Mouse (Mus musculus): ENCODE data around the gene Cnih2. TPM values are rescaled to one million over a fixed set of nuclear protein-coding genes. Genes with fewer than 3 reads are reported as not detected.

Gene Cnih2
- polyA plus RNA-seq, 1 experiment = 383 TPM

DNA sequence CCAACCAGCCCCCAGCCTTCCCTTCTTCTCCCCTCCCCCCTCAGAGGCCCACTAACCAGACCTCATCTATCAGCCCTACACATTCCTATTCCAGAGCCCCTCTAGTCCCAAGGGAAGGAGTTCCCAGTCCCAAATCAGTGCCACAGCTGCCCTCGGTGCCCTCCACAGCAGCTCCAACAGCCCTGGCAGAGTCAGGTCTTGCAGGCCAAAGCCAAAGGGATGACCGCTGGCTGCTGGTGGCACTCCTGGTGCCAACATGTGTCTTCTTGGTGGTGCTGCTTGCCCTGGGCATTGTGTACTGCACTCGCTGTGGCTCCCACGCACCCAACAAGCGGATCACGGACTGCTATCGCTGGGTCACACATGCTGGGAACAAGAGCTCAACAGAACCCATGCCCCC is 28.3 kb downstream of the Cnih2 start:
- DNase-seq (ENCODE audit: extremely low spot score in 1 of 2, low spot score in 1 of 2) = no peak

DNA sequence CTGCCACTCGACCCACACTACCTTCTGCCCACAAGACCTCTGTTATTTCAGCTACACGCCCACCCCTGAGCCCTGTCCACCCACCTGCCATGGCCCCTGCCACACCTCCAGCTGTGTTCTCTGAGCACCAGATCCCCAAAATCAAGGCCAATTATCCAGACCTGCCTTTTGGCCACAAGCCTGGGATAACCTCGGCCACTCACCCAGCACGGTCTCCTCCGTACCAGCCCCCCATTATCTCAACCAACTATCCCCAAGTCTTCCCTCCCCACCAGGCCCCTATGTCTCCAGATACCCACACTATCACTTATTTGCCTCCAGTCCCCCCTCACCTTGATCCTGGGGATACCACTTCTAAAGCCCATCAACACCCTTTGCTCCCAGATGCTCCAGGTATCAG is 28.8 kb downstream of the Cnih2 start:
- no peak for DNase-seq (ENCODE audit: extremely low spot score in 1 of 2, low spot score in 1 of 2)

DNA sequence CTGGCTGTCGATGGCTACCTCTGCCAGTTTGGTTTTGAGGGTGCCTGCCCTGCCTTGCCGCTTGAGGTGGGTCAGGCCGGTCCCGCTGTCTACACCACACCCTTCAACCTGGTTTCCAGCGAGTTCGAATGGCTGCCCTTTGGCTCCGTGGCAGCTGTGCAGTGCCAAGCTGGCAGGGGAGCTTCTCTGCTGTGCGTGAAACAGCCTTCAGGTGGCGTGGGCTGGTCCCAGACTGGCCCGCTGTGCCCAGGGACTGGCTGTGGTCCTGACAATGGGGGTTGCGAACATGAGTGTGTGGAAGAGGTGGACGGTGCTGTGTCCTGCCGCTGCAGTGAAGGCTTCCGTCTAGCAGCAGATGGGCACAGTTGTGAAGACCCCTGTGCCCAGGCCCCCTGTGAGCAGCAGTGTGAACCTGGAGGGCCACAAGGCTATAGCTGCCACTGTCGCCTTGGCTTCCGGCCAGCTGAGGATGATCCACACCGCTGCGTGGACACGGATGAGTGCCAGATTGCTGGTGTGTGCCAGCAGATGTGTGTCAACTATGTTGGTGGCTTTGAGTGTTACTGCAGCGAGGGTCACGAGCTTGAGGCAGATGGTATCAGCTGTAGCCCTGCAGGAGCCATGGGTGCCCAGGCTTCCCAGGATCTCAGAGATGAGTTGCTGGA is 29.6 kb downstream of the Cnih2 start:
- no peak for DNase-seq (ENCODE audit: extremely low spot score in 1 of 2, low spot score in 1 of 2)

DNA sequence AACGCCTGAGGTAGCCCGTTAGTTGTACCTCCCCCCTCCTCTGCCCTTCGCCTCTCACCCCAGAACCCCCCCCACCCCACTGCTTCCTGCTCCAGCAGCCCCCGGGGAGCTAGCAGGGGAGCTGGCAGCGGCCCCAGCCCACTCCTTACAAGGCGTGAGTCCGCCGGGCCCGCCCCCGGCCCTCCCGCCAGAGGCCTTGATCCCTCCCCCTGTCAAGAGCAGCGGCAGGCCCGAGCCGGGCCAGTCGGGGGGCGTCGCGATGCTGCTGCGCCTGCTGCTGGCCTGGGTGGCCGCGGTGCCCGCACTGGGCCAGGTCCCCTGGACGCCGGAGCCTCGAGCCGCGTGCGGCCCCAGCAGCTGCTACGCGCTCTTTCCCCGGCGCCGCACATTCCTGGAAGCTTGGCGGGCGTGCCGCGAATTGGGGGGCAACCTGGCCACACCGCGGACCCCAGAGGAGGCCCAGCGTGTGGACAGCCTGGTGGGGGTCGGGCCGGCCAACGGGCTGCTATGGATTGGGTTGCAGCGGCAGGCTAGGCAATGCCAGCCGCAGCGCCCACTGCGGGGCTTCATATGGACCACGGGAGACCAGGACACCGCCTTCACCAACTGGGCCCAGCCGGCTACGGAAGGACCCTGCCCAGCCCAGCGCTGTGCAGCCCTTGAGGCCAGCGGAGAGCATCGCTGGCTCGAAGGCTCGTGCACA is 30.3 kb downstream of the Cnih2 start, which contains the start of gene Cd248:
Cd248 (plus strand) TSS at position 212 of the 703 bp plus-strand sequence.
- no peak for DNase-seq (ENCODE audit: extremely low spot score in 1 of 2, low spot score in 1 of 2)

DNA sequence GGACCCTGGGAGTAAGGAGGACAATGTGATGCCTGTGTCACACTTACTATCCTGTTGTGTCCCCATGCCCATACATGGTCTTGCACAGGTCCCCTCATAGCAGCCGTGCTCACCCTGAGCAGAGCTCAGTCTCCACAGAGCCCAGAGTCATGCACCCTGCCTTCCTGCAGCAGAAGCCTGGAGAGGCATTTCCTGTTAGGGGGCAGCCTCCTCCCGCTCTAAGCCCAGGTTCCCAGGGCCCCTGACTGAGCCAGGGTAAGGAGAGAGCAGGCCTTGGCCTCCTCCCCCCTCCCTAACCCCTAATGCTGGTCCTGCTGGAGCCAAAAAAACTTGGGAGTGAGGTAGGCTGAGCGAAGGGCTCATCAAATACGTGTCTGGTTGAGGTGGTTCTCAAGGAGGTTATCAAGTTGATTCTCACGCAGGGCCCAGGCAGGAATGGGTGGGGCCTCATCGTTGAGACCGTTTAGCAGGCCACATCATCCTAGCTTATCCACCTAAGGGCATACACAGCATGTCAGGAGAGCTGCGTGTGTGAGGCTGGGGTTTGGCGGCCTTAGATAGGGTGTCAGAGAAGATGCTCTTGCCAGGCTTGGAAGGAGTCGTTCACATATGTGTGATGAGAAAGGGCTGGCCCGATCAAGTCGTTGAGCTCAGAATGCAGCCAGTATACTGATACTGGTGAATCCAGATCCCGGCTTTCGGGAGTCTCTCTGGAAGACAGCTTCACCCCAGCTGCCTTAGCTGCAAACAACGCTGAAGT is 31.1 kb downstream of the Cnih2 start:
- no peak for DNase-seq (ENCODE audit: extremely low spot score in 1 of 2, low spot score in 1 of 2)

DNA sequence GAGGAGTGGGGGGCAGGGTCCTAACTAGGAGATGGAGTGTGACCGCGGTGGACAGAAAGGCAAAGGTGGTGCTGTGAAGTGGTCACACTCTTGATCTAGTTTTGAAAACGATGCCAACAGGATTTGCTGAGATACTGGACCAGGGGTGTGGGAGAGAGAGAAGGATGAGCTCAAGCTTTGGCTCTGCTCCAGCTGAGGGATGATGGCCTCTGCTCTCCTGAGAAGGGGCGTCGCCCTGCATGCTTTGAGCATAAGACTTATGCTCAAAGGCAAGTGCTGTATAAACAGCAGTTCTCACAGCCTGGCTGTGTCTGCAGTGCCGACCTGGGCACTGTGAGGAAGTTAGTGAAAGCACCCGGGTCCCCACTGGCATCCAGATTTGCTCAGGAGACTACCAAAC is 33.2 kb downstream of the Cnih2 start:
- no peak for DNase-seq (ENCODE audit: extremely low spot score in 1 of 2, low spot score in 1 of 2)

DNA sequence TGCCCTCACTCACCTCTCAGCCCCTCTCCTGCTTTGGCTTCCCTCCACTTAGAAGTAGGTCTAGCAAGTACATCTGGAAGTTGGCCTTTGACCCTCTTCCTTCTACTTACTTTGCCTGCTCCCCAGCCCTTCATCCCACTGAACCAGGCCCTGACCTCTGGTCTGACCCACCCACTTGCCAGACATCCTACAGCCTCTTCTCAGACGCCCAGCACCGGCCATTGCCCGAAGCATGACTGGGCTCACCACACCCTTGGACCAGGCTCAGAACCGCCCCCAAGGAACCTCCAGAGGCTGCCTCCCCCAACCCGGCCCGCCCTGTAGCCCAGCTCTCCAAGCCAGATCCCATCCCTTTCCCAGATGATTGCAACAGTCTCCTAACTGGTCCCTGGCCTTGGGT is 35.9 kb downstream of the Cnih2 start:
- DNase-seq (ENCODE audit: extremely low spot score in 1 of 2, low spot score in 1 of 2) = no peak

DNA sequence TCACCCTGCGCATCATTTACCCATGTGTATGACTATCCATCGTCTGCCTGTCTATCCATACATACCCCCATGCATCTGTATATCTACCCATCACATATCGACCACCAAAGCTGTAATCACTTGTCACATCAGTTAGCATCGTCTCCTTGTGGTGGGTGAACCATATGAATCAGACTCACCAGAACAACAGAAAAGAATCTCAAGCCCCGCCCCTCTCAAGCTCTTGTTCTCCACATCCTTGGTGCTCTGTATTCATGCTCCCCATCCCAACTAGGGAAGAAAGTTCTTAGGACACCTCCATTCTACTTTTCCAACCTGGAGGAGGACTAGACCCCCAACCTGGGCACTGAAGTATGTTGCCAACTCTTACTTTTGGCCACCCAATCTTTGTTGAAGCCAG is 36.3 kb downstream of the Cnih2 start:
- no peak for DNase-seq (ENCODE audit: extremely low spot score in 1 of 2, low spot score in 1 of 2)

DNA sequence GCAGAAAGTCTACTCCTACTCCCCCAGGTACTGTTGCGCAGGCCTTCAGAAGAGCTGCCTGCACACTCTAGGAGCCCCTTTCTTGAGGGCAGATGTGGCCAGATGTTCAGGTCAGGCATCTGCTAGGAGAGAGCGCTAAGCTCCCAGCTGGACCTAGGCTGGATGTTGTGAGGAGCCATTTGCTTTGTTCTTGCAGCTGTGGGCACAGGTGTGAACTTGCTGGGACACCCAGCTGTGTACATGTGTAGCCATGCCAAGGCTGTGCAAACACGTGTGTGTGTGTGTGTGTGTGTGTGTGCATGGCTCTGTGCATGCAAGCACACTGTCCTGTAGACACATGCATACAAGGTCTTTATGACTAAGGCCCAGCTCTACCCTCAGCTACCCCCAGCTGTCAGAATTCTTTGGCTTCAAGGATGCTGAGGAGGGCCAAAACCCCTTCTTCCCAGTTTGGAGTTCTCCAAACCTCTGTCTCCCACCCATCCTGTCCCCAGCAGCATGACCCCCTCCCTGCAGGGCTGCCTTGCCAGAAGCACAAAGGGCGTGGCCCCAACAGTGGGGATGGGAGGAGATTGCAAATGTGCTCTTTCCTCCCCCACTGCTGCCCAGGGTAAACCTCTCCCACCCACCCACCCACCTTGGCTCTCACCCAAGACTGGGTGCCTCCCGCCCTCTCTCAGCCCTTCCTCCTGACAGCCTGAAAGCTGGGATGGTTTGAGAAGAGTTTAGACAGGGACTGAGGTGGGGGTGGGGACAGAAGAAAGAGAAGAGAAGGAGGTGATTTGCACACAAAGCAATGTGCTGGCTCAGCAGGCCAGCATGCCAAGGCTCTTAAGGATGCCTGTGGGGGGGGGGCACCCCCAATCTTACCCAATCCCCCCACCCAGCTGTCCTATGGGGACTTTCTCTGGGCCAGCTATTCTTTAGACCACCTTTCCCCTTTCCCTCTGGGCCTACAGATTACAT is 37.7 kb downstream of the Cnih2 start:
- DNase-seq (ENCODE audit: extremely low spot score in 1 of 2, low spot score in 1 of 2) = no peak

DNA sequence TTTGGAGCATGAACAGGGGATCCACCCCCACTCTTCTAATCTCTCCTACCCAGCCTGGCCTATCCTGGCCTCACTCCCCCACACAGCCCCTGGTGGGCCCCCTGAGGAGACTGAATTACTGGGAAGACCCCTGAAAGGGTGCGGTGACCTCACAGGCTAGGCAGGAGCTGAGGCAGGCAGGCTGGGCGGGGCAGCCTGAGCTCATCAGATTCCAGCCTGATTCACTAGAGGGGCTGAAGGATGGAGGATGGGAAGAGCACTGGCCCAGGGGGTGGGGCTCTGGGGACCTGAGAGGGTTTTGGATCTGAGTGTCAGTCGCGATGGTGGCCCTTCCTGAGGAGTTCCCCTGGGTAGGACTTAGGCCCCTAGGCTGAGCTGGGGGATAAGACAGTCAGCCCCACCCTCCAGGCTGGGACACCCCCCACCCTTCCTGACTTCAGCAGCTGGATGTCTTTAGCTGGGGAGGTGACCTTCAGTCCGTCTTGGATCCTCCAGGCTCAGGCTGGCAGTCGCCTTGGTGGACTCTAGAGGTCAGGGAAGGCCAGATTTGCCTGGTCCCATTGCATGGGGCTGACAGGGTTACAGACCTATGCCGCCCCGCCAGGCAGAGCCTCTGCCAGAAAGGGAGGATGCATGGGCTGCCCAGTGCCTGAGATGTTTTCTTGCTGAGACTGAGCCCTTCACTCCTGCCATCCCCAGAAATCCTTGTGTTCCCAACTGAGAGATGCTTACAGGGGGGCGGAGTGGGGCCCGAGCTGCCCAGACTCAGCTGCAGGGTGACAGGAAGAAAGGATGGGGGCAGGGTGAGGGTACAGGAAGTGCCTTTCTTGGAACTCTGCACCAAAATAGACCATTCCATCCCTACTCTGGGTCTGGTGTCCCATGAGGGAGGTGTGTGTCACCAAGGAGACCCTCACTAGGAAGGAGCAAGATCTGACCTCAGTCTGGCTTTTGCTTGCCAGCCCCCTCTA is 39.2 kb downstream of the Cnih2 start:
- DNase-seq (ENCODE audit: extremely low spot score in 1 of 2, low spot score in 1 of 2) = no peak

DNA sequence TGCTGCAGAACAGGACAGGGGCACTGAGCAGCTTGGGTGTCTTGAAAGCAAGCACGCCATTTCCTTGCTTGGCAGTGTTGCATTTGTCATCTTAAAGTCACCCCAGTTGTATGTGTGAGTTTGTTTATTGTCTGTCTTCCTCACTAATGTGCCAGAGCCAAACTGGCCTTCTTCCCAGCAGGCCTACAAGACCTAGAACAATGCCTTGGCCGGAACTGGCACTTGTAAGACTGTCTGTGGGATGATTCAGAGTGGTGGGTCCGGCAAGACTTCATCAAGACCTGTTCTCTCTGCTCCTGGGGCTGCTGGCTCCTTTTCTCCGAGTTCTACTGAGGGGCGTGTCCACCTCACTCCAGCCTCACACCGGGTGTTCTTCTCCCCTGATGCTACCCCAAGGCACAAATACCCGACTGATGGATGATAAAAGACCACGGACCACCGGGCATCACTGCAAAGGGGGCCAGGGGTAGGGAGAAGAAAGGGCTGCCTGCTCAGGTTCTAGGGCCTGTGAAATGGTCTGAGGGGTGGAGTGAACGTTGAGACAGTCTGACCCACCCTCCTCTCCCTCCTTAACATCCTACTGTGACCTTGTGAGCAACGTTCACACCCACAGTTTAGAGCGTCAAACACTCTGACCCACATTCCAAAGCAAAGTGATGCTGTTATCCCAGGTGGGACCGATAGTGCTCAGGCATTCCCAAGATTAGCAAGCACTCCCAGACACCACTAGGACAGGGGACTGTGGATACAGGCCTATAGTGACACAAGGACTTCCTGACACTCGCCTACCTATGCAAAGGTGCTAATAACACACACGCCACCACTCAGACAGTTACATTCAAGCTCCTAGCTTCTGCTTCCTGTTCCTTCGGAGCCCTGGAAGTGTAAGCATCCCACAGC is 40.2 kb downstream of the Cnih2 start:
- no peak for DNase-seq (ENCODE audit: extremely low spot score in 1 of 2, low spot score in 1 of 2)

DNA sequence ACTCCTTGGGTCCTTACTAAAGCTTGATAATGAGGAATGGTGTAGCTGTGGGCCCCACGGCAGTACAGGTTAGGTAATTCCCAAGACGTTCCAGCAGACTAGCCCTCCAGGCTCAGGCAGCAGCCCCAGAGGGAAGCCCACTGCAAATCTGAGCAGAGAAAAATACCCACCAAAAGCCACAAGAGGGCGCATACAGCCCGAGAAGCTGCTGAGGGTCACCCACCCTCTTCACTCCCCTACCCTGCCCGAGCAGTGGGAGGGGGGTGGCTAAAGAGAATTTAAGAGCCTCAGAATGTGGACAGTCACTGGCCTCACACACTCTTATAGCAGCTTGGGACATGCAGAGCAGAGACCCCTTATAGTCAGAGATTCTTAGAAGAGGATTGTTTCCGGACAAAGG is 42.1 kb downstream of the Cnih2 start:
- no peak for DNase-seq (ENCODE audit: extremely low spot score in 1 of 2, low spot score in 1 of 2)

DNA sequence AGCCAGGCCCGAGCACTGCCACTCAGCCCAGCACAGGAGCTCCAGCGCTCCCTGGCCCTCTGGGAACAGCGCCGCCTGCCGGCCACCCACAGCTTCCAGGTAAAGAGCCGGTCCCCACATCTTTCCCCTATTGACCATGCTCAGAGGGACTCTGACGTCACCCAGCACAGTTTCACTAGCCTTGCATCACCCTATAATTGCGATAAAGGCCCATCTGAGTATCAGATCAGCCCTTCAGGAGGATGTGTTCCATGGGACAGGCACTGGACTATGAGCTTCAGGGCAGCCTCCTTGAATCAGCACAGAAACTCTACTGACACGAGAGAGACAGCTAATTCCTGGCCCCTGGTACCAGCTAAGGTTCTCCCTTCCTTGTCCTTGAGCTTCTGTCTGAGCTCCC is 44.4 kb downstream of the Cnih2 start:
- no peak for DNase-seq (ENCODE audit: extremely low spot score in 1 of 2, low spot score in 1 of 2)

DNA sequence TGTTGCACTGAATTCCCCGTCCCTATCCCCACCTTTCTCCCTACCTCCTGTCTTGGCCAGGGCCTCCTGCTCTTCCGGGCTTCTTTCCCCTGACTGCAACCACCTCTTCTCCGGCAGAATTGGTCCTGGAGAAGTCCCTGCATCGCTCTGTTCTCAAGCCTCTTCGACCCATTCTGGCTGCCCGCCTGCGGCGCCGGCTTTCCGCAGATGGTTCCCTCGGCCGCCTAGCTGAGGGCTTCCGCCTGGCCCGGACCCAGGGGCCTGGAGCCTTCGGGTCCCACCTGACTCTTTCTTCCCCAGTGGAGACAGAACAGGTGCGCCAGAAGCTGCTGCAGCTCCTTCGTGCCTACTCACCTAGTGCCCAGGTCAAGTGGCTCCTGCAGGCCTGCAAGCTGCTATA is 45.5 kb downstream of the Cnih2 start:
- DNase-seq (ENCODE audit: extremely low spot score in 1 of 2, low spot score in 1 of 2) = no peak

DNA sequence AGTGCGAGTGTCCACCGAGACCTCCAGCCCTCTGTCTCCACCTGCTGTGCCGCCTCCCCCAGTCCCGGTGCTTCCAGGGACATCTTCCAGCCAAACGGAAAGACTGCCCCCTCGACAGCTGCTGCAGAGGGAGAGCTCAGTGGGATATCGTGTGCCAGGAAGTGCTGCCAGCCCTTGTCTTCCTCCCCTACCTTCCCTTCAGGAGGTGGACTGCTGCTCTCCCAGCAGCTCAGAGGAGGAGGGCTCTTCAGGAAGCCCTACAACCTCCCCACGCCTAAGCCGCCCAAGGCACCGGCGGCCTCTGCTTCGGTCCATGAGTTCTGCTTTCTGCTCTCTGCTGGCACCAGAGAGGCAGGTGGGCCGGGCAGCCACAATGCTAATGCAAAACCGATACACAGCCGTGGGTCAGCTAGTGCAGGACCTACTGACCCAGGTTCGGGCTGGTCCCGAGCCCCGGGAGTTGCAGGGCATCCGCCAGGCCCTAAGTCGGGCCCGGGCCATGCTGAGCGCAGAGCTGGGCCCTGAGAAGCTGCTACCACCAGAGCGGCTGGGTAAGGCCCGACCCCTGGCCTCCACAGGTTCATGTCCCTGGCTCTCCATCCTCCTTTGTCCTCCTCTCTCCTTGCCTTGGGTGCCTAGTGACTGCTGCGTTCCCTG is 46.0 kb downstream of the Cnih2 start:
- DNase-seq (ENCODE audit: extremely low spot score in 1 of 2, low spot score in 1 of 2) = peak in 1 of 2 experiments; percentile 73

DNA sequence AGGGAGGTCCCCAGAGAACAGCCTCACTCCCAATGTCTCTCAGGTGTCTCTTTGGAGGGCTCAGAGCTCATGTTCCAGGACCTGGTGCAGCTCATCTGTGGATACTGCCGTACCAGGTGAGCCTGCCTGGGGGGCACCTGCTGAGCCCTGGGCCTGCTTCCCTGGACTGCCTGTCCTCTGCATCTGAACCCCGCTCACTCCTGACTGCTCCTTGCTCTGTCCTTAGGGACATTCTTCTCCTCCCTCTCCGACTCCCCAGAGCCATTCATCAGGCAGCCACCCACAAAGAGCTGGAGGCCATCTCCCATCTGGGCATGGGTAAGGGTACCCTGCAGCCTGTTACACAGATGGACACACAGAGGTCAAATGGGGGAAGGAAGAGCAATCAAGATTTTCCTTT is 46.8 kb downstream of the Cnih2 start:
- DNase-seq (ENCODE audit: extremely low spot score in 1 of 2, low spot score in 1 of 2) = no peak

DNA sequence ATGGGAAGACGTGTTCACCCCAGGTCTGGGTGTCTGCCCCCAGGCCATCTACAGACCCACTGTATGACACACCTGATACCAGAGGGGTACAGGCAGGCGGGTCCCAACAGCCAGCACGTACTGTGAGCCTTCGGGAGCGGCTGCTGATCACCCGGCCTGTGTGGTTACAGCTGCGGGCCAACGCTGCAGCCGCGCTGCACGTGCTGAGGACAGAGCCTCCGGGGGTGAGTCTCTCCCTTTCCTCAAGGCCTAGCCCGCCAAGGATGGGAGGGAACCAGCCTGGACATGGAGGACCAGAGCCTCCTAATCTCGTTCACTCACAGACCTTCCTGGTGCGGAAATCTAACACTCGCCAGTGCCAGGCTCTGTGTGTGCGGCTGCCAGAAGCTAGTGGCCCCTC is 47.3 kb downstream of the Cnih2 start:
- DNase-seq (ENCODE audit: extremely low spot score in 1 of 2, low spot score in 1 of 2) = no peak
